Mouse (Mus musculus): ENCODE data around the gene Acap2.

Acap2 gene

GRCm38 (mm10) chr16:31043136-31043535 is 157.9 kb downstream of the Acap2 start:
- peak in 1 of 2 experiments; percentile 47 for DNase-seq
